Mouse (Mus musculus): Measurements from ENCODE around the gene Ly6c1. TPM values are rescaled to one million over a fixed set of nuclear protein-coding genes. Genes with fewer than 3 reads are reported as not detected.
"Not testable (repeated sequence)": the region's sequence is repeated elsewhere in the genome, so short reads cannot be mapped to it uniquely, and the experiment has no call there.

Ly6c1 gene
- polyA plus RNA-seq, 1 experiment from 2014 or later = 0.26 TPM

GRCm38 (mm10) chr15:75021020-75021759 lies 27.4 kb downstream of the Ly6c1 start:
- H3K27ac ChIP-seq, H3K36me3 ChIP-seq: not testable (repeated sequence)

GRCm38 (mm10) chr15:75019446-75019845 lies 29.2 kb downstream of the Ly6c1 start:
- not testable (repeated sequence) for DNase-seq (ENCODE audit: low spot score); H3K27ac ChIP-seq; H3K36me3 ChIP-seq; H3K4me3 ChIP-seq; H3K4me1 ChIP-seq; H3K27me3 ChIP-seq (ENCODE audit: insufficient read depth, poor library complexity, severe bottlenecking); H3K9me3 ChIP-seq
- 44% methylated on average over 2 of the region's 2 CpGs for WGBS

More at GRCm38 (mm10) chr15:75021020-75021759, 27.4 kb downstream of the Ly6c1 start:
- H3K4me3 ChIP-seq; H3K4me1 ChIP-seq; H3K27me3 ChIP-seq (ENCODE audit: insufficient read depth, poor library complexity, severe bottlenecking); H3K9me3 ChIP-seq; DNase-seq (ENCODE audit: low spot score): not testable (repeated sequence)
- 65% methylated on average over 8 of the region's 10 CpGs for WGBS

Other genes with a start within 250 kb of the Ly6c1 start
- gene Gml2, start 229.8 kb downstream of the Ly6c1 start, polyA plus RNA-seq (2016; fragmentation: Nextera tagmentation; extraction: Ambion mirVana) = 0.20 TPM in 1 of 2 replicates, not detected in the other
- not detected in 2 replicates for gene 2010109I03Rik, start 151.8 kb downstream of the Ly6c1 start, polyA plus RNA-seq (2016; fragmentation: Nextera tagmentation; extraction: Ambion mirVana)
- gene Ly6i, start 65.4 kb downstream of the Ly6c1 start, polyA plus RNA-seq (2016; fragmentation: Nextera tagmentation; extraction: Ambion mirVana) = not detected in 2 replicates
- gene Ly6a, start 50.8 kb downstream of the Ly6c1 start, polyA plus RNA-seq (2016; fragmentation: Nextera tagmentation; extraction: Ambion mirVana) = 0.36 and 0.93 TPM in 2 replicates
- not detected in 2 replicates for gene Ly6c2, start 63.1 kb upstream of the Ly6c1 start, polyA plus RNA-seq (2016; fragmentation: Nextera tagmentation; extraction: Ambion mirVana)
- not detected in 2 replicates for gene Ly6g, start 106.4 kb upstream of the Ly6c1 start, polyA plus RNA-seq (2016; fragmentation: Nextera tagmentation; extraction: Ambion mirVana)
- gene BC025446, start 167.5 kb upstream of the Ly6c1 start, polyA plus RNA-seq (2016; fragmentation: Nextera tagmentation; extraction: Ambion mirVana) = 0.18 TPM in 1 of 2 replicates, not detected in the other
- gene Ly6f, start 219.6 kb upstream of the Ly6c1 start, polyA plus RNA-seq (2016; fragmentation: Nextera tagmentation; extraction: Ambion mirVana) = not detected in 2 replicates

Measured in heart, embryonic 10.5 days (tissue).